Mouse (Mus musculus): ENCODE measurements at regions not wholly inside any gene's neighbourhood (a gene's known extent, or its start where the extent isn't known, plus 50 kb on each side); places are given as distances from the start of the nearest gene placed in this dataset.

DNA sequence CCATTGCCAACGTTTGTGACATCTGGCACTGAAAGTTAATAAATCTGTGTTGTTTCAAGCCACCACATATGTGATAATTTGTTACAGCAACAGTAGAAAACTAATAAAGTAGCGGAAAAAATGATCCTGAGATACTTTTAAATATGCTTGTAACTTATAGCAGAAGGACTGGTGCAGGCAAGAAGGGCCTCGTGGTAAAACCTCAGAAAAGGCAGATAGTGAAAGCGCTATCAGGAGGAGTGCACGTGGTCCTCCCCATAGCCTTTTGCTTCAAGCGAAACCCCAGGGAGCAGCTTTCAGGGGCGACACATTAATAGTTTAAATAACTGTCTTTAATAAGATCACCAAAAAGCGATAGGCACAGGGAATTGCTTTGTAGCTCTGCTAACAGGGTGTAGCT lies 217.9 kb upstream of the Veph1 start:
- TF ChIP-seq CTCF (IDR thresholded peaks at IDR 0.05; ENCODE audit: insufficient read depth, low read depth, low read length) (no peak), POLR2A (IDR thresholded peaks at IDR 0.05; ENCODE audit: insufficient read depth, low read depth, low read length) (no peak)
